Mouse (Mus musculus) liver, embryonic 14.5 days (tissue): ENCODE data around the gene Vav2. TPM values are rescaled to one million over a fixed set of nuclear protein-coding genes. Genes with fewer than 3 reads are reported as not detected.

ENCODE experiments used
- ATAC-seq: fragments of 200-750 bp; cut with Nextera tagmentation; 2 replicates; pipeline ENCODE4 v1.8.0; 2017; ENCODE audit warnings: moderate number of reproducible peaks, mild to moderate bottlenecking, moderate library complexity; ENCODE audit not compliant: insufficient read depth
- DNase-seq, 3 experiments: peaks; one replicate each; pipeline ENCODE4 v3.0.0-alpha.2; 2012 to 2013; ENCODE audit warnings: low read depth in 3 of 3, low spot score in 3 of 3
- H3K27ac ChIP-seq: fragments of 300-500 bp; sonication (generic); 2 replicates; pipeline ENCODE4 v1.5.1; 2014; ENCODE audit warnings: moderate library complexity, mild to moderate bottlenecking, control low read depth, inconsistent platforms
- H3K27me3 ChIP-seq: fragments of 300-500 bp; sonication (generic); 2 replicates; pipeline ENCODE4 v1.6.1; 2014; ENCODE audit warnings: mild to moderate bottlenecking, low read length, moderate library complexity; ENCODE audit not compliant: control insufficient read depth, insufficient read depth
- H3K36me3 ChIP-seq: fragments of 300-500 bp; sonication (generic); replicated peaks from 2 replicates; pipeline ENCODE4 v1.6.1; 2014; ENCODE audit warnings: low read depth; ENCODE audit not compliant: control insufficient read depth, insufficient read depth
- H3K4me1 ChIP-seq, 2 experiments: fragments of 200-500 bp in 1 of 2; fragments of 300-500 bp in 1 of 2; sonication (generic) in 1 of 2; replicated peaks; 2 replicates each; pipeline ENCODE4 v1.6.1; 2012 to 2014; ENCODE audit warnings: antibody characterized with exemption in 1 of 2, inconsistent platforms in 1 of 2, low read length in 1 of 2; ENCODE audit not compliant: control insufficient read depth in 2 of 2, insufficient read depth in 2 of 2
- H3K4me2 ChIP-seq: fragments of 300-500 bp; sonication (generic); 2 replicates; pipeline ENCODE4 v1.6.1; 2014; ENCODE audit warnings: low read depth, mild to moderate bottlenecking, control low read depth, moderate library complexity
- H3K4me3 ChIP-seq, 2 experiments: fragments of 200-500 bp in 1 of 2; fragments of 300-500 bp in 1 of 2; sonication (generic) in 1 of 2; 2 replicates each; pipeline ENCODE4 v1.5.1; 2012 to 2014; ENCODE audit warnings: low read depth in 2 of 2, low read length in 2 of 2, mild to moderate bottlenecking in 2 of 2, control low read depth in 1 of 2, inconsistent platforms in 1 of 2, moderate library complexity in 1 of 2; ENCODE audit not compliant: insufficient read depth in 1 of 2
- H3K9ac ChIP-seq: fragments of 300-500 bp; sonication (generic); replicated peaks from 2 replicates; pipeline ENCODE4 v1.6.1; 2014; ENCODE audit warnings: mild to moderate bottlenecking, control low read depth, moderate library complexity
- H3K9me3 ChIP-seq: fragments of 300-500 bp; sonication (generic); 2 replicates; pipeline ENCODE4 v1.6.1; 2016; ENCODE audit warnings: low read length, mixed read lengths; ENCODE audit not compliant: control insufficient read depth
- CTCF ChIP-seq: IDR thresholded peaks from 2 replicates; pipeline ENCODE4 v1.5.1; 2016; ENCODE audit warnings: antibody characterized with exemption, low read depth, control low read depth
- EP300 ChIP-seq: IDR thresholded peaks from 2 replicates; pipeline ENCODE4 v1.6.1; 2016; ENCODE audit warnings: antibody characterized with exemption, low read depth
- WGBS: fragments of 180-500 bp; shearing (Covaris S2); extraction: QIAGEN DNeasy Blood & Tissue Kit; methylation state at CpG from one replicate; pipeline ENCODE4 v1.1.7; 2014; ENCODE audit not compliant: insufficient replicate concordance; 5-methylcytosine and 5-hydroxymethylcytosine counted together
- polyA plus RNA-seq, 2 experiments: library from polyadenylated mRNA; depleted of rRNA in 1 of 2; stranded (reverse) in 1 of 2; unstranded in 1 of 2; fragments of >200 nt; fragmentation: Nextera tagmentation in 1 of 2; extraction: Ambion mirVana in 1 of 2; gene quantifications; 2 replicates each; pipeline versions ENCODE4 v1.2.1 to v1.2.3; 2012 to 2014

Gene Vav2
- polyA plus RNA-seq, 2 experiments = 2.8 to 5.8 TPM

DNA sequence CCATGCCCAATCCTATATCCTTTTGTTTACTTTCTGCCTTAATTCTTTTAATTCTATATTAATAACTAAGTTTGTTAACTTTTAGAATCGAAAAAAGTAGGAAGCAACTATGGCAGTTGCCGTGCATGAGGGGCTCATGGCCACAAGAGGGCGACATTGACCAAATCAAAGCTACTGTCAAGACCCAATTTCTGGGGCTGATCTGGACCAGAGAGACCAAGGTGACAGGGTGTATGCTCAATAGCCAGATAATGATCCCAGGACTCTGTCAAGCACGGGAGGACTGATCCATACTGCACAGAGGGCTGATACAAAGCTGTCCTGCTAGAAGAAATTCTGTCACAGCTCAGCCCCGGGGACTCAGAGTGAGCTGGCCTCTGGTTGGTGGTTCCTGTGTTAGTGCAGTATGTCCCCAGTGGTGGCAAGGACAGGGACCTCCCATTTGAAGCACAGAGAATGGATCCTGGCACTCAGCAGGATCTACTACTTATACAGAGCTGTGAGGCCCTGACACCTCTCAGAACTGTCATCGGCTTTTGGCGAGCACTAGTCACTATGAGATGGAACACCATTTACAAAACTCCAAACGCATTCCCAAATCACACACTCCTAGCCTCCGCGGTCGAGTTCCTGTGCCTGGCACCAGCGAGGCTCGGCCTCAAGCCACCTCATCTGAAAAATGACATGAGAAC, 145.8 kb downstream of the Vav2 start:
- 61% methylated on average over 13 of the region's 13 CpGs for WGBS
- no peak overlapping the region for H3K27ac ChIP-seq
- peak; percentile 10 to 28 (median 11) for DNase-seq
- no peak overlapping the region for H3K4me3 ChIP-seq
- H3K9me3 ChIP-seq = no peaks in the 10 kb centered on the region
- no peaks in the 10 kb centered on the region for H3K27me3 ChIP-seq
- no peaks in the 10 kb centered on the region for H3K36me3 ChIP-seq
- no peak for ATAC-seq
- no peak overlapping the region for H3K4me2 ChIP-seq
- no peak overlapping the region for H3K9ac ChIP-seq
- TF ChIP-seq EP300 (no peak), CTCF (peak; percentile 80)
- no peaks in the 10 kb centered on the region for H3K4me1 ChIP-seq

DNA sequence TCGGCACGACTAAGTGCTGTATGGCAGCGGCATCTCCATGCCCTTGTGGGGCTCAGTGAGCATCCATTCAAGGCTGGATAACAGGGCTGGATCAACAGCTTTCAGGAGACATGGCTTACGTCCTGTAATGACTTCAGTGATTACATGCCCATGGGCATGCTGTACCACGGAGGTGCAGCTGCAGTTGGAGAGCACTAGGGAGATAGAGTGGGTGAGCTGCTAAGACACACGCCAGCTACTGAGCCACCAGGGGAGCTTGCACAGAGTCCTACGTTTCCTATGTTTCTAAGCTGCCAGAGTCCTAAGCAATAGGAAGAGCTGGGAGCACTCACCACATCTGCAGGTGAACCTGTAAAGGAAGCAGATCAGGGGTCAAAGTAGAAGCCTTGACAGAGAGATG, 148.0 kb downstream of the Vav2 start:
- WGBS = 69% methylated on average over 7 of the region's 7 CpGs
- H3K27ac ChIP-seq = no peak overlapping the region
- H3K4me2 ChIP-seq = no peak overlapping the region
- no peak overlapping the region for H3K9ac ChIP-seq
- no peaks in the 10 kb centered on the region for H3K4me1 ChIP-seq
- no peaks in the 10 kb centered on the region for H3K9me3 ChIP-seq
- ATAC-seq = no peak
- no peak overlapping the region for H3K4me3 ChIP-seq
- no peaks in the 10 kb centered on the region for H3K36me3 ChIP-seq
- H3K27me3 ChIP-seq = no peaks in the 10 kb centered on the region
- DNase-seq = no peak
- TF ChIP-seq EP300 = no peak
- no peak for TF ChIP-seq CTCF

GRCm38 (mm10) chr2:27268325-27268724, 158.5 kb downstream of the Vav2 start:
- ATAC-seq (no peak), DNase-seq (no peak)
- 52% methylated on average over 2 of the region's 2 CpGs for WGBS
- no peak overlapping the region for H3K27ac ChIP-seq
- H3K36me3 ChIP-seq = peaks cover 2% of the 10 kb centered on the region; the same call in 1 of the 2 replicates
- TF ChIP-seq CTCF (no peak), EP300 (no peak)
- H3K9ac ChIP-seq = no peak overlapping the region
- H3K27me3 ChIP-seq = no peaks in the 10 kb centered on the region
- no peak overlapping the region for H3K4me3 ChIP-seq
- H3K9me3 ChIP-seq = no peaks in the 10 kb centered on the region
- H3K4me1 ChIP-seq = no peaks in the 10 kb centered on the region
- no peak overlapping the region for H3K4me2 ChIP-seq

- no peak for DNase-seq
- Histone ChIP-seq H3K9me3 (no peaks in the 10 kb centered on the region), H3K4me3 (no peak overlapping the region), H3K4me2 (no peak overlapping the region), H3K27me3 (no peaks in the 10 kb centered on the region), H3K9ac (no peak overlapping the region), H3K27ac (no peak overlapping the region), H3K4me1 (no peaks in the 10 kb centered on the region), H3K36me3 (no peaks in the 10 kb centered on the region)
- WGBS = 45% methylated on average over 3 of the region's 3 CpGs
- ATAC-seq = no peak
- TF ChIP-seq CTCF (no peak), EP300 (no peak)
Measured at GRCm38 (mm10) chr2:27265819-27266218, 161.0 kb downstream of the Vav2 start.

DNA sequence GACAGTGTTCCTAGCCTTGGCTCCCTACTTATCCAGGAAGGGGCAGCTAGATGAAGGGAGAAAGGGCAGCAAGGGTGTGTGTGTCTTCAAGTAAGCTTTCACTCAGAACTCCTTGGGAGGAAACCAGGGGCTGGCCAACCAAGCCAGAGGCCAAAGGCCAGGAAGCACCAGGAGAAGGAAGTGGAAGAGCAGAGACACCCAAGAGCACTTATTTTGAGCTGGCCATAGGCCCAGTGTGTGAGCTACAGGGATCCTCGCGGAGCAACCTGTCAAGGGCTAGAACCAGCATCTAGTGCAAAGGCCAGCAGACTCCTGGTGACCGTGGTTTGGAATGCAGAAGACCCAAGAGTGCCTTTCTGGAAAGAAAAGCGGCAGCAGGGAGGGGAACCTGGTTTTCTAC, 163.8 kb downstream of the Vav2 start:
- DNase-seq = no peak
- no peak overlapping the region for H3K27ac ChIP-seq
- H3K9ac ChIP-seq = no peak overlapping the region
- H3K4me2 ChIP-seq = no peak overlapping the region
- H3K27me3 ChIP-seq = no peaks in the 10 kb centered on the region
- no peak for ATAC-seq
- no peaks in the 10 kb centered on the region for H3K36me3 ChIP-seq
- no peak for TF ChIP-seq EP300
- no peak for TF ChIP-seq CTCF
- no peaks in the 10 kb centered on the region for H3K9me3 ChIP-seq
- no peak overlapping the region for H3K4me3 ChIP-seq
- WGBS = 59% methylated on average over 4 of the region's 4 CpGs
- H3K4me1 ChIP-seq = no peaks in the 10 kb centered on the region
